Mouse (Mus musculus) embryonic fibroblast, embryonic 13.5 days (primary cell): Measurements from ENCODE around the gene Syde2. TPM values are rescaled to one million over a fixed set of nuclear protein-coding genes. Genes with fewer than 3 reads are reported as not detected.
A peak's percentile ranks its signal among the peaks of the same experiment; 100 is the strongest.

Experiments used
- H3K27ac ChIP-seq: 2 replicates; pipeline ENCODE4 v1.5.1; 2012; ENCODE audit warnings: low read length, control low read depth, inconsistent platforms; ENCODE audit not compliant: insufficient read depth
- H3K4me1 ChIP-seq: 2 replicates; pipeline ENCODE4 v1.6.1; 2011; ENCODE audit warnings: low read length; ENCODE audit not compliant: control insufficient read depth, insufficient read depth
- H3K4me3 ChIP-seq: 2 replicates; pipeline ENCODE4 v1.5.1; 2011; ENCODE audit warnings: mild to moderate bottlenecking, control low read depth, low read length; ENCODE audit not compliant: insufficient read depth
- CTCF ChIP-seq: IDR thresholded peaks from 2 replicates; pipeline ENCODE4 v1.5.1; 2011; ENCODE audit warnings: mild to moderate bottlenecking, control low read depth, low read length, moderate library complexity, borderline replicate concordance; ENCODE audit not compliant: insufficient read depth
- POLR2A ChIP-seq: IDR thresholded peaks from 2 replicates; pipeline ENCODE4 v1.6.1; 2011; ENCODE audit warnings: low read depth, mild to moderate bottlenecking, control low read depth, low read length, moderate library complexity
- polyA plus RNA-seq: library from polyadenylated mRNA; stranded (reverse); fragments of >200 nt; gene quantifications from 2 replicates; pipeline ENCODE4 v1.2.4, GENCODE M21; 2011; ENCODE audit warnings: low read depth; ENCODE audit not compliant: missing spikeins, insufficient read length

The Syde2 gene
- polyA plus RNA-seq, 1 experiment = 8.9 TPM

- Histone ChIP-seq H3K4me3 (no peak overlapping the region), H3K27ac (no peak overlapping the region), H3K4me1 (no peaks in the 10 kb centered on the region; the same call in none of the 2 replicates)
- no peak for TF ChIP-seq POLR2A
Measured at GRCm38 (mm10) chr3:146047704-146048207, 60.1 kb downstream of the Syde2 start.

GRCm38 (mm10) chr3:146049951-146050350 lies 62.3 kb downstream of the Syde2 start:
- no peak overlapping the region for H3K27ac ChIP-seq
- no peak for TF ChIP-seq POLR2A
- TF ChIP-seq CTCF = no peak
- no peaks in the 10 kb centered on the region for H3K4me1 ChIP-seq
- no peak overlapping the region for H3K4me3 ChIP-seq

GRCm38 (mm10) chr3:146051277-146052007 lies 63.8 kb downstream of the Syde2 start:
- H3K4me3 ChIP-seq = no peak overlapping the region
- no peak for TF ChIP-seq CTCF
- no peak for TF ChIP-seq POLR2A
- H3K4me1 ChIP-seq = no peaks in the 10 kb centered on the region
- no peak overlapping the region for H3K27ac ChIP-seq

- Histone ChIP-seq H3K4me1 (no peaks in the 10 kb centered on the region), H3K4me3 (no peak overlapping the region), H3K27ac (no peak overlapping the region)
- TF ChIP-seq POLR2A = no peak
- no peak for TF ChIP-seq CTCF
Measured at GRCm38 (mm10) chr3:146053082-146053814, 65.6 kb downstream of the Syde2 start.

- Histone ChIP-seq H3K4me3 (no peak overlapping the region), H3K27ac (no peak overlapping the region), H3K4me1 (no peaks in the 10 kb centered on the region)
- no peak for TF ChIP-seq POLR2A
- TF ChIP-seq CTCF = no peak
Measured at GRCm38 (mm10) chr3:146053873-146054272, 66.2 kb downstream of the Syde2 start.

- H3K4me1 ChIP-seq = no peaks in the 10 kb centered on the region
- no peak overlapping the region for H3K4me3 ChIP-seq
- no peak overlapping the region for H3K27ac ChIP-seq
- TF ChIP-seq POLR2A (no peak), CTCF (no peak)
Measured at GRCm38 (mm10) chr3:146057131-146057530, 69.5 kb downstream of the Syde2 start.

GRCm38 (mm10) chr3:146058263-146058662 lies 70.6 kb downstream of the Syde2 start:
- Histone ChIP-seq H3K4me3 (no peak overlapping the region), H3K4me1 (no peaks in the 10 kb centered on the region), H3K27ac (no peak overlapping the region)
- TF ChIP-seq POLR2A (no peak), CTCF (0 out of 2 replicates have a peak, but pooled peaks have one; percentile 42)

- no peaks in the 10 kb centered on the region for H3K4me1 ChIP-seq
- TF ChIP-seq CTCF (no peak), POLR2A (no peak)
- no peak overlapping the region for H3K27ac ChIP-seq
- no peak overlapping the region for H3K4me3 ChIP-seq
Measured at GRCm38 (mm10) chr3:146059356-146059926, 71.8 kb downstream of the Syde2 start.

- no peak overlapping the region for H3K27ac ChIP-seq
- H3K4me1 ChIP-seq = no peaks in the 10 kb centered on the region
- no peak overlapping the region for H3K4me3 ChIP-seq
- TF ChIP-seq CTCF (no peak), POLR2A (no peak)
Measured at GRCm38 (mm10) chr3:146063146-146063545, 75.5 kb downstream of the Syde2 start.

- Histone ChIP-seq H3K4me3 (no peak overlapping the region), H3K4me1 (no peaks in the 10 kb centered on the region), H3K27ac (no peak overlapping the region)
- TF ChIP-seq CTCF = no peak
- TF ChIP-seq POLR2A = no peak
Measured at GRCm38 (mm10) chr3:146069276-146069675, 81.6 kb downstream of the Syde2 start.

Other genes starting within 250 kb of the Syde2 start
- 145 and 197 TPM in 2 replicates for gene Ddah1, start 229.2 kb upstream of the Syde2 start, polyA plus RNA-seq
- 45.4 and 53.9 TPM in 2 replicates for gene Bcl10, start 65.1 kb upstream of the Syde2 start, polyA plus RNA-seq
- 20.8 and 24.9 TPM in 2 replicates for gene 2410004B18Rik, start 49.9 kb upstream of the Syde2 start, polyA plus RNA-seq
- 1.1 and 1.4 TPM in 2 replicates for gene Wdr63, start 120.3 kb downstream of the Syde2 start, polyA plus RNA-seq
- not detected in 2 replicates for gene Mcoln3, start 129.6 kb downstream of the Syde2 start, polyA plus RNA-seq
- gene Mcoln2, start 162.0 kb downstream of the Syde2 start, polyA plus RNA-seq = 0.70 TPM in 1 of 2 replicates, not detected in the other
- not detected in 2 replicates for gene Lpar3, start 233.1 kb downstream of the Syde2 start, polyA plus RNA-seq